Mouse (Mus musculus): ENCODE measurements at regions not wholly inside any gene's neighbourhood (a gene's known extent, or its start where the extent isn't known, plus 50 kb on each side); places are given as distances from the start of the nearest gene placed in this dataset.
A peak's percentile ranks its signal among the peaks of the same experiment; 100 is the strongest.

GRCm38 (mm10) chr1:193477298-193477697 is 107.2 kb upstream of the Camk1g start:
- H3K4me2 ChIP-seq (ENCODE audit: low read depth, low read length, severe bottlenecking), result no peak overlapping the region
- DNase-seq (ENCODE audit: low spot score), result no peak
- H3K4me3 ChIP-seq (ENCODE audit: low read depth, low read length), result no peak overlapping the region
- no peaks in the 10 kb centered on the region for H3K9me3 ChIP-seq (ENCODE audit: control insufficient read depth, low read length)
- no peaks in the 10 kb centered on the region for H3K27me3 ChIP-seq (ENCODE audit: control insufficient read depth, insufficient read depth, low read length)
- H3K9ac ChIP-seq (ENCODE audit: low read length), result no peak overlapping the region
- no peak overlapping the region for H3K27ac ChIP-seq (ENCODE audit: low read depth, low read length)
- no peak for ATAC-seq (replicated peaks; ENCODE audit: low FRiP score)
- no peaks in the 10 kb centered on the region for H3K36me3 ChIP-seq (ENCODE audit: control insufficient read depth, insufficient read depth, low read length)
- WGBS, result 35% methylated on average over 1 of the region's 1 CpGs
- no peaks in the 10 kb centered on the region for H3K4me1 ChIP-seq (replicated peaks; ENCODE audit: control insufficient read depth, insufficient read depth, low read length)

DNA sequence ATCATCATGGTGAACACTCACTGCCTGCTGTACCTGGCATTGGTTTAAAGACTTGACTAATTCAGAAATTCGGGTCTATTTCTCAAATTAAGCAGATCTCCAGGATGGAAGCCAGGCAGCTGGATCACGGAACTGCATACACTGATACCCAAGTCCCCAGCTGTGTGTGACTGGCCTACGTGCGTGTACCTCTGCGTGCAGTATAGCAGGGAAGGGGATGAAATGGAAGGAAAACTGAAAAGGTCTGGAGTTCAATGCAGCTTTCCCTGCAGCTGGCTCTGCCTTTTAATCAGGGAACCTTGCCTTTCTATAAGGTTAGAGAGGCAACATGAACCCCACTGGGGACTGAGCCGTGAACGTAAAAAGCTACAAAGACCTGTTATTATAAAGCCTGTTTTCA is 106.7 kb upstream of the Camk1g start:
- Histone ChIP-seq H3K27me3 (ENCODE audit: control insufficient read depth, insufficient read depth, low read length) (no peaks in the 10 kb centered on the region), H3K4me1 (replicated peaks; ENCODE audit: control insufficient read depth, insufficient read depth, low read length) (no peaks in the 10 kb centered on the region), H3K4me2 (ENCODE audit: low read depth, low read length, severe bottlenecking) (no peak overlapping the region), H3K9me3 (ENCODE audit: control insufficient read depth, low read length) (no peaks in the 10 kb centered on the region), H3K9ac (ENCODE audit: low read length) (no peak overlapping the region), H3K4me3 (ENCODE audit: low read depth, low read length) (no peak overlapping the region), H3K27ac (ENCODE audit: low read depth, low read length) (no peak overlapping the region), H3K36me3 (ENCODE audit: control insufficient read depth, insufficient read depth, low read length) (no peaks in the 10 kb centered on the region)
- ATAC-seq (replicated peaks; ENCODE audit: low FRiP score) (no peak), DNase-seq (ENCODE audit: low spot score) (no peak)
- WGBS, result 67% methylated on average over 7 of the region's 7 CpGs

GRCm38 (mm10) chr1:193466306-193466705 is 96.2 kb upstream of the Camk1g start:
- no peak overlapping the region for H3K27ac ChIP-seq (ENCODE audit: low read depth, low read length)
- H3K27me3 ChIP-seq (ENCODE audit: control insufficient read depth, insufficient read depth, low read length), result no peaks in the 10 kb centered on the region
- no peaks in the 10 kb centered on the region for H3K9me3 ChIP-seq (ENCODE audit: control insufficient read depth, low read length)
- H3K4me3 ChIP-seq (ENCODE audit: low read depth, low read length), result no peak overlapping the region
- no peak for DNase-seq (ENCODE audit: low spot score)
- H3K9ac ChIP-seq (ENCODE audit: low read length), result no peak overlapping the region
- ATAC-seq (replicated peaks; ENCODE audit: low FRiP score), result no peak
- no peaks in the 10 kb centered on the region for H3K36me3 ChIP-seq (ENCODE audit: control insufficient read depth, insufficient read depth, low read length)
- H3K4me2 ChIP-seq (ENCODE audit: low read depth, low read length, severe bottlenecking), result no peak overlapping the region
- no peaks in the 10 kb centered on the region for H3K4me1 ChIP-seq (replicated peaks; ENCODE audit: control insufficient read depth, insufficient read depth, low read length)

DNA sequence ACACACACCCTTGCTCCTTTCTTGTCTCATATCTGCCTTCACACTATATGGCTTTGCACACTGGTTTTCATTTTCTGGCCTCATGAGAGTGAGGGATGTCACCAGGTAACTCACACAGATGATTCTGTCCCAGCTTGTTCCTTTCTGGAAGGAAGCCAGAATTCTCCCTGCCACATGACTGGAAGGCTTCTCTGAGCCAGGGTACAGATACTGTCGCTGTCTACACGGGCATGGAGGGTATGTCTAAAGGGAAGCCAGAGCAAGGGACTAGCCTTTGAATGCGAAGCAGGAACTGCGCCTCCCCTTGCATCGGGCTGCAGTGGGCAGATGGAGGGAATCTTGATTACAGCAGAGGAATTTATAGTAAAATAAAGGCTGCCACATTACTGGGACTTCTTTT is 89.6 kb upstream of the Camk1g start:
- WGBS, result 83% methylated on average over 5 of the region's 5 CpGs
- Histone ChIP-seq H3K4me3 (ENCODE audit: low read depth, low read length) (no peak overlapping the region), H3K9me3 (ENCODE audit: control insufficient read depth, low read length) (no peaks in the 10 kb centered on the region), H3K4me1 (replicated peaks; ENCODE audit: control insufficient read depth, insufficient read depth, low read length) (no peaks in the 10 kb centered on the region), H3K9ac (ENCODE audit: low read length) (no peak overlapping the region), H3K27me3 (ENCODE audit: control insufficient read depth, insufficient read depth, low read length) (no peaks in the 10 kb centered on the region), H3K36me3 (ENCODE audit: control insufficient read depth, insufficient read depth, low read length) (no peaks in the 10 kb centered on the region), H3K27ac (ENCODE audit: low read depth, low read length) (no peak overlapping the region), H3K4me2 (ENCODE audit: low read depth, low read length, severe bottlenecking) (no peak overlapping the region)
- no peak for DNase-seq (ENCODE audit: low spot score)
- ATAC-seq (replicated peaks; ENCODE audit: low FRiP score), result no peak

DNA sequence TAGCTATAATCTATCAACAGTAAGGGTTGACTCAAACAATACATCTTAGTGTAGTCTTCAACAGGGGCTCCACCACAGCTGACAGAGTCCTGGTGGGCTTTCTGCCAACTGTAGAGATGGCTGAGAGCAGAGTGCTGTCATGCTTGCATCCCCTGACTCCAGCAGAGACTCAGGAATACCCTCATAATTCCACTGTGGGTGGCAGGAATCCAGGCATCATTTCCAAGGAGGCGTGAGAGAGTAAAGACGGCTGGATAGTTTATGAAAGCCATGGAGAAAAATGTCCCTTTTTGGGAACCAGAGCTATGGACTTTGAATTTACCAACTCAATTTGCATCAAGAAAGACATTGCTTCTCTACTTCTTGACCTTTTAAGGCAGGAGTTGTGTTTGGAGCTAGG is 87.8 kb upstream of the Camk1g start:
- H3K9ac ChIP-seq (ENCODE audit: low read length), result no peak overlapping the region
- H3K36me3 ChIP-seq (ENCODE audit: control insufficient read depth, insufficient read depth, low read length), result no peaks in the 10 kb centered on the region
- H3K27ac ChIP-seq (ENCODE audit: low read depth, low read length), result no peak overlapping the region
- H3K4me3 ChIP-seq (ENCODE audit: low read depth, low read length), result no peak overlapping the region
- no peak overlapping the region for H3K4me2 ChIP-seq (ENCODE audit: low read depth, low read length, severe bottlenecking)
- ATAC-seq (replicated peaks; ENCODE audit: low FRiP score), result no peak
- no peaks in the 10 kb centered on the region for H3K4me1 ChIP-seq (replicated peaks; ENCODE audit: control insufficient read depth, insufficient read depth, low read length)
- 95% methylated on average over 2 of the region's 2 CpGs for WGBS
- no peaks in the 10 kb centered on the region for H3K9me3 ChIP-seq (ENCODE audit: control insufficient read depth, low read length)
- no peaks in the 10 kb centered on the region for H3K27me3 ChIP-seq (ENCODE audit: control insufficient read depth, insufficient read depth, low read length)
- no peak for DNase-seq (ENCODE audit: low spot score)

DNA sequence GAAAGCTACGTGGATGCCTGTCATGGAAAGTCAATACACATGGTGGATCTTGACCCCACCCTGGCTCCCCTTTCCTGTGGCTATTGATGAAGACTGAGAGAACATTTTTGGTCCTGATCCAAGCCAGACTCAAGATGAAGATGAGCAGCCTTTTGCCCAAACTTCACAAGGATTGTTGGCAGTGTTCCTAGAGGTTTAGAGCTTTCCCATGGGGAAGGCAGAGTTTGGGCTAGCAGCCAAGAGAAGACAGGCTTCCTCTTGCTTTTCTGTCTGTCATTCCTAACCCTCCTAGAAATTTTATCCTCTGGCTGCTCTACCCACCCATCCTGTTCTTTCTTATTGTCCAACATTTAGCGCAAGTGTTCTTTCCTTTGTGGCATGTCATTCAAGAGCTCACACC is 83.6 kb upstream of the Camk1g start:
- DNase-seq (ENCODE audit: low spot score) (no peak), ATAC-seq (replicated peaks; ENCODE audit: low FRiP score) (no peak)
- H3K4me1 ChIP-seq (replicated peaks; ENCODE audit: control insufficient read depth, insufficient read depth, low read length), result no peaks in the 10 kb centered on the region
- H3K9me3 ChIP-seq (ENCODE audit: control insufficient read depth, low read length), result no peaks in the 10 kb centered on the region
- H3K36me3 ChIP-seq (ENCODE audit: control insufficient read depth, insufficient read depth, low read length), result no peaks in the 10 kb centered on the region
- no peak overlapping the region for H3K4me3 ChIP-seq (ENCODE audit: low read depth, low read length)
- no peaks in the 10 kb centered on the region for H3K27me3 ChIP-seq (ENCODE audit: control insufficient read depth, insufficient read depth, low read length)
- no peak overlapping the region for H3K9ac ChIP-seq (ENCODE audit: low read length)
- 88% methylated on average over 2 of the region's 2 CpGs for WGBS
- H3K27ac ChIP-seq (ENCODE audit: low read depth, low read length), result no peak overlapping the region
- no peak overlapping the region for H3K4me2 ChIP-seq (ENCODE audit: low read depth, low read length, severe bottlenecking)

GRCm38 (mm10) chr1:193451471-193452135 is 81.5 kb upstream of the Camk1g start:
- 71% methylated on average over 4 of the region's 4 CpGs for WGBS
- H3K36me3 ChIP-seq (ENCODE audit: control insufficient read depth, insufficient read depth, low read length), result no peaks in the 10 kb centered on the region
- no peak overlapping the region for H3K27ac ChIP-seq (ENCODE audit: low read depth, low read length)
- no peak overlapping the region for H3K4me3 ChIP-seq (ENCODE audit: low read depth, low read length)
- ATAC-seq (replicated peaks; ENCODE audit: low FRiP score) (no peak; the same call in 1 of the 2 replicates), DNase-seq (ENCODE audit: low spot score) (no peak)
- no peaks in the 10 kb centered on the region for H3K4me1 ChIP-seq (replicated peaks; ENCODE audit: control insufficient read depth, insufficient read depth, low read length)
- H3K4me2 ChIP-seq (ENCODE audit: low read depth, low read length, severe bottlenecking), result no peak overlapping the region
- no peaks in the 10 kb centered on the region for H3K27me3 ChIP-seq (ENCODE audit: control insufficient read depth, insufficient read depth, low read length)
- H3K9me3 ChIP-seq (ENCODE audit: control insufficient read depth, low read length), result no peaks in the 10 kb centered on the region
- H3K9ac ChIP-seq (ENCODE audit: low read length), result no peak overlapping the region

GRCm38 (mm10) chr1:193450814-193451213 is 80.7 kb upstream of the Camk1g start:
- no peak overlapping the region for H3K27ac ChIP-seq (ENCODE audit: low read depth, low read length)
- H3K4me3 ChIP-seq (ENCODE audit: low read depth, low read length), result no peak overlapping the region
- H3K4me2 ChIP-seq (ENCODE audit: low read depth, low read length, severe bottlenecking), result no peak overlapping the region
- H3K9ac ChIP-seq (ENCODE audit: low read length), result no peak overlapping the region
- no peaks in the 10 kb centered on the region for H3K9me3 ChIP-seq (ENCODE audit: control insufficient read depth, low read length)
- H3K36me3 ChIP-seq (ENCODE audit: control insufficient read depth, insufficient read depth, low read length), result no peaks in the 10 kb centered on the region
- no peaks in the 10 kb centered on the region for H3K4me1 ChIP-seq (replicated peaks; ENCODE audit: control insufficient read depth, insufficient read depth, low read length)
- ATAC-seq (replicated peaks; ENCODE audit: low FRiP score) (no peak), DNase-seq (ENCODE audit: low spot score) (no peak)
- no peaks in the 10 kb centered on the region for H3K27me3 ChIP-seq (ENCODE audit: control insufficient read depth, insufficient read depth, low read length)
- 62% methylated on average over 3 of the region's 3 CpGs for WGBS

GRCm38 (mm10) chr1:193450201-193450600 is 80.1 kb upstream of the Camk1g start:
- no peak for DNase-seq (ENCODE audit: low spot score)

More at GRCm38 (mm10) chr1:193450201-193450600, 80.1 kb upstream of the Camk1g start:
- no peaks in the 10 kb centered on the region for H3K36me3 ChIP-seq (ENCODE audit: control insufficient read depth, insufficient read depth, low read length)
- WGBS, result 70% methylated on average over 6 of the region's 6 CpGs
- no peak for ATAC-seq (replicated peaks; ENCODE audit: low FRiP score)
- H3K27ac ChIP-seq (ENCODE audit: low read depth, low read length), result peak overlapping the region; percentile 55; the same call in 1 of the 2 replicates
- H3K4me1 ChIP-seq (replicated peaks; ENCODE audit: control insufficient read depth, insufficient read depth, low read length), result no peaks in the 10 kb centered on the region
- peak overlapping the region; percentile 17; the same call in 1 of the 2 replicates for H3K9ac ChIP-seq (ENCODE audit: low read length)
- no peaks in the 10 kb centered on the region for H3K27me3 ChIP-seq (ENCODE audit: control insufficient read depth, insufficient read depth, low read length)
- H3K4me3 ChIP-seq (ENCODE audit: low read depth, low read length), result no peak overlapping the region
- H3K4me2 ChIP-seq (ENCODE audit: low read depth, low read length, severe bottlenecking), result no peak overlapping the region
- H3K9me3 ChIP-seq (ENCODE audit: control insufficient read depth, low read length), result no peaks in the 10 kb centered on the region

Data from forebrain, embryonic 11.5 days (tissue).